Mouse (Mus musculus) erythroblast, embryonic 14.5 days (primary cell): ENCODE measurements around the gene Csgalnact2.

ENCODE experiments used
- GATA1 ChIP-seq: IDR thresholded peaks from 2 replicates; pipeline ENCODE4 v1.6.1; 2012; ENCODE audit warnings: low read length, inconsistent platforms, mixed read lengths
- TAL1 ChIP-seq: IDR thresholded peaks from 3 replicates; pipeline ENCODE4 v1.6.1; 2012; ENCODE audit warnings: low read length, inconsistent platforms, mixed read lengths

DNA sequence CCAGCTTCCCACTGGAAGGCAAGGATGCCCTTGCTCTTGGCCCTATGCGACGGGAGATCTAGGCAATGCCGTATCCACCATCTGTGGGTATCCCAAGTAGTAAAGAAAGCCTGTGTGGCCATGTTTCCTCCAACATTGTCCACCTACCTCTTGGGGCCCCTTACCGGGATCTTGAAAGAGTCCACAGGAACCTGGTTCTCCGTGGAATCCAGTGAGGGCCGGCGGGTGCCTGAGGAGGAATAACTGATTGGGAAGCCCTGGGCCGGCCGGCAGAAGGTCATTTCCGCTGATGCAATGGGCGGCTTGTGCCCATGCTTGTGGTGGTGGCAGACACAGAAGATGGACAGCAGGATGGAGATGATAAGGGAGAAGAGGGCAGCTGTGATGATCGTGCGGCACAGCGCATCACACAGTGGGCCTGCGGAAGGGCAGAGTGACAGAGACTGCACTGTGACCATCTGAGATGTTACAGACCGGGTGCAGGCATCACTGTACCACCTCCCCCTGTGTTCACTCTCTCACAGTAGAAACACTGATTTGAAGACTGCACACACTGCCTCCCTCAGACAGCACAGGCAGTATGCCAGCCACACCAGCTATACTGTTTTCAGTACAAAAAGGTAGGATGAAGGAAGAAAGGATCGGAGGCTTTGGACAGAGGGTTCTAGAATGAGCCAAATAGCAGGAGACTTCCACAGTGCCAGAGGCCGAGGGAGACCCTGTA, 34.5 kb upstream of the Csgalnact2 start:
- no peak for TF ChIP-seq GATA1
- no peak for TF ChIP-seq TAL1
